Mouse (Mus musculus): ENCODE measurements around the gene Emx2.

Gene Emx2

DNA sequence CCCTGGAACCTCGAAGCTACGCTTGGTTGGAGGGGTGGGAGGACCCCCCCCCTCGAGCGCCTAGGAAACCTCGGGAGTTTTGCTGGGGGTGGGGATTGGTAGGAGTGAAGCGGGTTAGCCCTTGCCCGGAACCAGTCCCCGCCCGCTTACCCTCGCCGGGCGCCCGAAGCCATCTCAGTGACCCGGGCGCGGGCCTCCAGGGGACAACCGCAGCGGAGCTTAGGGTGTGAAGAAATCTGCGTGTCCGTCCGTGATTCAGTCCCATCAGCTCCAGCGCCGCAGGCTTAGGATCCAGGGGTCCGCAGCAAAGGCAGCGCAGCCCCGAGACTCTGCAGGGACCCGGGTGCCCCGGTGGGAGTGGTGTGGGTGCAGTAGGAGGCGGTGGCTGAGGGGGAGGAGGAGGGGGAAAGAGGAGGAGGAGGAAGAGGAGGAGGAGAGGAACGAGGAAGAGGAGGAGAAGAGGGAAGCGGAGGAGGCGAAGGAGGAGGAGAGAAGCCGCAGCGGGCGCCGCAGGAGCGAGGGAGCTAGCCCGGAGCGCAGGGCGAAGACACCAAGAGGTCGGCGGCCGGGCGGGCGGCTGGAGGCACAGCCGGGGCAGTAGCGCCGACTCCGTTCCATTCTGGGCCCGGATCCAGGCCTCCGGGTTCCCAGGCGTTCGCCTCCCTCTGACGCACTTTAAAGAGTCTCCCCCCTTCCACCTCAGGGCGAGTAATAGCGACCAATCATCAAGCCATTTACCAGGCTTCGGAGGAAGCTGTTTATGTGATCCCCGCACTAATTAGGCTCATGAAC, at the start of gene Emx2:
TSS of gene Emx2 (plus strand) at position 422 of the 792 bp plus-strand sequence.
- CTCF ChIA-PET, result interaction anchor here (0.7 kb wide), 2 partner anchors 11 to 27 kb away, joined by 3 to 12 read pairs; no protein-coding TSS in a partner anchor

DNA sequence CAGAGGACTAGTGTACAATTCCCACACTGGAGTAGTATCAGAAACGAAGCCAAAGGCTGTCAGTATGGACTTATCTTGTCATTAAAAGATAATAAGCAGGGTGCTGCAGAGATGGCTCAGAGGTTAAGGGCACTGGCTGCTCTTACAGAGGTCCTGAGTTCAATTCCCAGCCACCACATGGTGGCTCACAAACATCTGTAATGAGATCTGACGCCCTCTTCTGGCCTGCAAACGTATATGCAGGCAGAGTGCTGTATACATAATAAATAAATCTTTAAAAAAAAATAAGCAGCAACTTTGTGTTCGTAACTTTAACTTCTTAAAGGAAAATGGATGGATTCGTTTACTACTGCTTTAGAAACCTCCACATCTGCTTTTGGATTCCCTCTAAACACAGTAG, 44.0 kb upstream of the Emx2 start:
- CTCF ChIA-PET, result no interaction called here

DNA sequence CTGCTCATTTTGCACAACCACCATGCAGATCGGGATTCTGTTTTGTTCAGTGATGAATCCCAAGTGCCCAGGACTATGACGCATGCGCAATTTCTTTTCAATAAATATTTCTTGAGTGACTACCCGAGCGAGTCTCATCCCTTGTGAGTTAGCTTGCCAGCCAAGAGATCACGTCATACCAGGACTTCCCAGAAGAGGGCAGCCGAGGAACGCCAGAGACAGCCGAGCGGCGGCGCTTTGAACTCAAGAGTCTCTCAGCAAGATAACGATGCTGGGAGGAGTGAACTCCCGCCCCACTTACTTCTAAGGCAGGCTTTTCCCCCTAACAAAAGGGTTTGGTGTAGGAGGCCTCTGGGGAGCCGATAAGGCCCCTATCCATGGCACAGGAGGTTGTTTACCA, 40.1 kb upstream of the Emx2 start:
- CTCF ChIA-PET, result interaction anchor here (0.7 to 1.2 kb wide), 3 partner anchors 23 to 924 kb away, joined by 9 to 12 read pairs (median 9); no protein-coding TSS in a partner anchor

DNA sequence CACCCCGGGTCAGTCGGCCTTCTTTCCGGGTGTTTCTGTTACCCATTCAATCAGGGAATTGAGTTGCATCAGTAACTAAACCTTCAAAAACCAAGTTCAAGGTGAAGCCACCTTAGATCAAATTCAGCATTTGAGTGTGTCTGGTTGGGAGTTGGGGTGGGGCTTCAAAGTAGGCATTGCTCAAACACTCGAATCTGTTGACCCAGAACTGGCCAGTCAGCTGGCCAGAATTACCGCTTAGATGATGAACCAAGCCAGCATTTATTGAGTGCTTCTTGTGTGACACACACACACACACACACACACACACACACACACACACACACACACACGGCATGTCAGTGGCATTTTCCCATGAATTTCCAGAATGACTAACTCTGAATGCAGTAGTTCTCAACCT, 39.5 kb upstream of the Emx2 start:
- CTCF ChIA-PET, result interaction anchor here (0.7 kb wide), 1 partner anchor 674 kb away, joined by 12 read pairs; no protein-coding TSS in a partner anchor

DNA sequence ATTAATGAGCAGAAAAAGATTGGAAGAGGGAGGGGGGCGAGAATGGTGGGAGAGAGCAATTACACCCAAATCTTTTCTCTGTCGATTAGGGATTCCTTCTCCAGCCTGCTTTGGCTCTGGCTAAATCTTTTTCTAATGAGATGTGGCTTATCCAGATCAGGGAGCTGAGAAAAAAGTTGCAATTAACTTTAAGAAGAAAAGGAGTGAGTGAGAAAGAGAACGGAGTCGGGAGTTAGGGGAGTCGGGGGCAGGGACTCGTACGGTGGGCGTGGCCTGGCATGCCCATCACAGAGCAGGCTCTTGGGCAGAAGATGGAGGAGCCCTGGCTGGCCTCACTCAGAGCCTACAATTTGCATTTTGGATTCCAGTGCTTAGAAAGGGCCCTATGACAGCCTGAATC, 35.8 kb upstream of the Emx2 start:
- CTCF ChIA-PET, result no interaction called here

DNA sequence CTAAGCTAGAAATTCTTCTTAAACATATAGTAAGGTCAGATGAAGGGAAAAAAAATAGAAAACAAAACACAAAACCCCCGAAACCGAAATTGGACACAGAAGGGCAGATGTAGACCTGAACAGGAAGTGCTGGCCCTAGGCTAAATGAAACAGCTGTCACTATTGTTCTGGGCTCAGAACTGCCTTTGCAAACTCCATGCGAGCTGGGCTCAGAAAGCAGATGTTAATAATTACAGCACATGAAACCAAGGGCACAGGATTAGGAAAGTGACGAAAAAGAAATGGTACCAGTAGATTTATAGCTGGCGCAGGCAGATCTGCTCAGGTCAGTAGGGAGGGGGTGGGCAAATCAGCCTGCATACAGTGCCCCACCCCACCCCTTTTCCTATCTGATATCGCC, 34.5 kb upstream of the Emx2 start:
- CTCF ChIA-PET, result no interaction called here

DNA sequence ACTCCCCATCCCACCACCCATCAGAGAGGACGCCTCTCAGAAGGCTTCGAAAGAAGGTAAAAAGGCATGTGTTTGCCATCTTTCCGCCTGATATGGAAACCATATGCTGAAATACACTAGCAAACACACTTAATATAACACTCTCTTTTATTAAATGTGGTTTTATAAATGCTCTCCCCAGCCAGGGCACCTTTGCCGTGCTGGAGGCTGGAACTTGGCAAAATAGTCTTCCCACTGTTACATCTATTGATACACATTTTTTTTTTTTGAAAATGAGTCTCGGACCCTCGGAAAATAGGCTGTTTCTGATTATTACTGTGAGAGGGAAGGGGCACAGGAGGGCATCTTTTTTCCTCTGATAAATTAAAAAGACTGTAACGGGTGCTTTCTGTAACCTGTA, 33.2 kb upstream of the Emx2 start:
- CTCF ChIA-PET, result no interaction called here

DNA sequence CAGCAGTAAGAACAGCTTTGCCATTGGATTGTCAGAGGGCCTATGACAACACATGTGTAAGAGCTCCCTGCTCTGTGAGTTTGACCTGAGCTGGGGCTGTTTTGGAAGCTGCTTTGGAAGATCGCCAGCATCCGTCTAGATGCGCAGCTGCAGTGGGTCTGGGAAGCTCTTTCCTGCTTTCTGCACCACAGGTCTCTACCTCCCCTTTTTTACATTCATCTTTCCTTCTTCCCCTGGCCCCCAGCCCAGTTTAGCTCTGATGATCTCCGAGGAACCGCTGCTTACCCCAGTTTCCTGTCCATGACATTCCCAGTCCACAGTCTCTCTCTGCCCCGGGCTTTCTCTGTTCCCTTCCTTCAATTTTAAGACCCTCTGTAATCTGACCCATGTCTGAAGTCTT, 25.9 kb upstream of the Emx2 start:
- CTCF ChIA-PET, result interaction anchor here (0.5 kb wide), 2 partner anchors 315 to 802 kb away, joined by 3 to 6 read pairs; no protein-coding TSS in a partner anchor

DNA sequence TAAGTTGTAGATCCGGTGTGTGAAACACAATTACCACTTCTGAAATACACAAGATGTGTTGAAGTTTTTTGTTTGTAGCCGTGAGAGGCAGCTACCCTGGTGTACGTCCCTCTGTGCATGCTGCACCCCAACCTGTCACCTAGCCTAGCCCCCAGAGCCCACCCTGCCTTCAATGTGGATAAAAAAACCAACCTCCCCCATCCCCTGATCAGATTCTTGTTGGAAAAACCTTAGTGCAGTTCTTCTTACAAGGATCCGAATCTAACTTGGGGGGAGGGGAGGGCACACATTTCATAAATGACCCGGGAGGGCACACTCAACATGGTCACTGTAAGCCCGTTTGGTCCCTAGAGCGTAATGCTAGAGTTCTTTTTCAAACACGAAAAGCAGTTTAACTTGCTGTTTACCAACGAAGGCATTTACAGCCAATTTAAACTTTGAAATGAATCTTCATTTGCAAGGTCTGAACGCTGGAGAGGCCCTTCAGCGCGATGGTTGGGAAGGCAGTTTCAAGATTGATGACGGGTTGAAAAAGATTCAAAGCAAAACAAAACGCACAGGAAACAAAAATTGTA, 7.5 kb upstream of the Emx2 start:
- CTCF ChIA-PET, result no interaction called here

DNA sequence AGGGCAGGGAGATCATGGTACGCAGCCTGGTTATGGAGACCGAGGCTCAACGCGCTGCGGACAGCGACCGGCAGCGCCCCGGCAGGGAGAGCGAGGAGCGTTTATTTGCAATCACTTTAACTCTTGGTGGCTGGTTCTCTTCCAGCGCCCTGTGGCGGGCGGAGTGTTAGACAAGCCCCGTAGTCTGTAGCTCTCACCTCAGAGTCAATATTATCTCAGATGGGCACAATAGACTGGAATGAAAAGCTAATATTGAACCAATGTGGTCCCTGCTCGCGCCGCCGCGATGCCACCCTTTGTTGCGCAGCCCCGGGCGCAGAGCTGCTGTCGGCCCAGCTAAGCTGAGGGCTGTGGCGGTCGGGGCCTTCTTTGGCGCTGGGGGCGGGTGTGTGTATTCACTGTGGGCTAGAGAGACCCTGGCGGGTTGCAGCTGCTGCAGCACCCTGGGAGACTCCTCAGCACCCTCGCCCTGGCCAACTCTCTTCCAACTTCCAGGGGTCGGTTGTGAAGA, 6.7 kb upstream of the Emx2 start:
- CTCF ChIA-PET, result interaction anchor here (0.6 kb wide), 2 partner anchors 452 to 809 kb away, joined by 5 to 8 read pairs; no protein-coding TSS in a partner anchor

DNA sequence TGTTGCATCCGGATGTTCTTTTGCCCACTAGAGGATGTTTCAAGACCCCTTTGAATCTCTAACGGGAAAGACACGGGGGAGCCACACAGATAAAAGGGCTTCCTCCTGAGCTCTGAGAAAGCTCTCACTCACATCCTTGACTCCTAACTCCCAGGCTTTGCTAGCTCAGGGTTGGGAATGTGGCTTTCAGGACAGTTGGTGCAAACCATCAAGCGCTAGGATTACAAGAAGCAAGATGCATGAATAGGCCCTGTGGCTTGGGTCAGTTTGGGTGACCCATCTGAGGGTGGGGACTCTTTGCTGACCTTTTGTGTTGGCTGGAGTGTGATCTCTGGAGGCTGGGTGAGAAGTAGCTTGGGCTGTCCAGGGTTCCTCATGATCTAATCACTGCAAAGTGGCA, 5.9 kb upstream of the Emx2 start:
- CTCF ChIA-PET, result interaction anchor here (0.6 kb wide), 2 partner anchors 451 to 808 kb away, joined by 5 to 8 read pairs; no protein-coding TSS in a partner anchor

DNA sequence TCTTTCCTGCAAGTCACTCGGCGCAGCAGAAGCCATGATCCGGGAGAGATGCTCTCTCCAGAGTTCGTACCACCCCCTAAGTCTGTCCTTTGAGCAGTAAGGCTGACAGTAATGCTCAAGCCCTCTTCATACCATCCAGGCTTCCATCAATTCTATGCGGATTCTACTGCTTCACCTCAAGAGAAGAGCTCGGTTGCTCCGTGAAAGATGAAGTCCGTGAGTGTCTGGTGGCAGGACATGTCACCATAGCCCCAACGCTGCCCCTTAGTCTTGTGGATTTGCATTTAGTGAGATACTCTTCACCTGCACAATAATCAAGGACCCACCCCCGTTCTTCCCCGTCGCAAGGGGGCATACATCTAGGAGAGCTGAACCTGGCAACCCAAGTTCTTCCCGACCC, 4.6 kb upstream of the Emx2 start:
- CTCF ChIA-PET, result no interaction called here

DNA sequence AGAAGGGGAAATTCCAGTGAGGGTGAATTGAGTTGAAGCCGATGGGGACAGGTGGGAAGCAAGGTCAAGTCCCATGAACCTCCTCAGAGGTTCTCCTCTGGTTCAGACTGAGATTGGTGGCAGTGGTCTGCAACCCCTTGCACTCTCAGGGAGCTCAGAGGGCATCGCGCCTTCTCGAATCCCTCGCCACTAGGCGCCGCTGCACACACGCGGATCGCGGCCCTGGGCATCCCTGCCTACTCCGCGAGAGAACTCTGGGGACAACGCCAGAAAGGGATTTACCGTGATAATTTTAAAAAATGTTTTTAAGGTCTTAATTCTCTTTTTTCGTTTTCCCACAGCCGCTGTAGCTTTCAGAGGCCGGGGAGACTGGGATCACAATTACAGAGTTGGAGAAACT, 4.0 kb upstream of the Emx2 start:
- CTCF ChIA-PET, result interaction anchor here (0.6 kb wide), 1 partner anchor 1531 kb away, joined by 3 read pairs; no protein-coding TSS in a partner anchor

DNA sequence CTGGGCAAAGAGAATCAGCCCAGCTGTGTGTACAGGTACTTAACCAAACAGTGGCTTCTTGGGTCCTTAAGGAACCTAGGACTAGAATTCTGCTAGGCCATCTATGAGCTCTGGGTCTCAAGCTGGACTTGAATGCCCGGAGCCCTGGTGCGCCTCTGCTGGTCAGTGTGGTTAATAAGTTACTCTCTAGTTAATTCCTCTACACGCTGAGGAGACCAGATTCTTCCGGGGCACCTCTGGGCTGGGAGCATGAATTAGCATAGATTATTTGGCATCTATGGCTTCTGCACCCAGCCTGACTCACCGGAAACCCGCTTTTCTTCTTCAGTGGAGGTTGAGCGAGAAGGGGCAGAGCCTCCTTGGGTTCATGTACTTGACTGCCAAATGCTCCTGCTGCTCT, 2.5 kb upstream of the Emx2 start:
- CTCF ChIA-PET, result interaction anchor here (0.6 kb wide), 1 partner anchor 20 kb away, joined by 3 read pairs; no protein-coding TSS in a partner anchor

DNA sequence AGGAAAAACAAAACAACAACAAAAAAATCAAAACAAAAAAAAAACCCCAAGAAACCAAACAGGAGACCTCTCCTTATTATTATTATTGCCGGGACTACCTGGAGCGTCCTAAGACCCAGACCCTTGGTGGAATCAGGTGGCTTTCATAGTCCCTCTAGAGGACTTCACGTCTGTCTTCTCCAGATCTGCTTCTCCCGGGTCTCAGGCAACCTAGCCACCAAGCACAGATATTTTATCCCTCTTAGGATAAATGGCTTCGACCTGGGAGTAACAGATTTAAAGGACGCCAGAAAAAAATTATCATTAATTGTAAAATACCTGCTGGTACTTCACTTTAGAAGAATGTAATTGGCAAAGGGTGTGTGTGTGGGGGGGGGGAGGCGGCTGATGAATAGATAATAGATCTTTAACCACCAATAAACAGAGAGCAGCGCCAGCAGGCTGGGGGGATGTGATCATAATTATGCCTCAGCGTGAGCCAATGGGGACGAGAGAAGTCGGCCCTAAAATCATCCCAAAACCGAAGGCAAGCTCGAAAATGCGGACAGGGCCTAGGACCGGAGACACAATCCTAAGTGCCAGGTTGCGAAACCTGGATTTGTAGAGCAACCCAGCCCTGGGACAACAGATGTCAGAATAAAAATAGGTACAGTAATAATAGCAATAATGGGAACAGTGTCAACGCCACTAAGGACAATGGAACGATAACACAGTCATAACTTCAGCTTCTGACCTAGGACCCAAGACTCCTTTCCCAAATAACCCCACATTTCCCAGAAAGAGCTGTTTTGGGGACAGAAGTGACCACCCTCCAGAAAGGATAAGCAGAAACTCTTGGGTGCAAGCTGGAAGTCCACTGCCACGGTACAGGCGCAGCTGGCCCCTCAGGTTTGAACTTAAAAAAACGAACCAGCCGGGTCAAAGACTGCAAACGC, 894 bp upstream of the Emx2 start:
- CTCF ChIA-PET, result interaction anchor here (0.7 kb wide), 2 partner anchors 10 to 26 kb away, joined by 3 to 12 read pairs; no protein-coding TSS in a partner anchor

DNA sequence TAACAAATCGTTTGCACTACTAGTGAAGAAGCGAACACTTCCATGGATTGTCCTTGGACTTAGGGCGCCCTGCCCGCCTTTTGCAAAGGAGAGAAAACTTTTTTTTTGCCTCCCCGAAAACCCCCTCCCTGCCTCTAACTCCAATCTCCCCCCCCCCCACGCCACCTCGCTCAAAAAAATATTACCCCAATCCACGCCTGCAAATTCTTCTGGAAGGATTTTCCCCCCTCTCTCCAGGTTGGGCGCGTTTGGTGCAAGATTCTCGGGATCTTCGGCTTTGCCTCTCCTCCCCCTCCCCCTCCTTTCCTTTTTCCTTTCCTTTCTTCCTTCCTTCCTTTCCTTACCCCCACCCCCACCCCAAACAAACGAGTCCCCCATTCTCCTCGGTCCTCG, 567 bp downstream of the Emx2 start:
- CTCF ChIA-PET, result no interaction called here

DNA sequence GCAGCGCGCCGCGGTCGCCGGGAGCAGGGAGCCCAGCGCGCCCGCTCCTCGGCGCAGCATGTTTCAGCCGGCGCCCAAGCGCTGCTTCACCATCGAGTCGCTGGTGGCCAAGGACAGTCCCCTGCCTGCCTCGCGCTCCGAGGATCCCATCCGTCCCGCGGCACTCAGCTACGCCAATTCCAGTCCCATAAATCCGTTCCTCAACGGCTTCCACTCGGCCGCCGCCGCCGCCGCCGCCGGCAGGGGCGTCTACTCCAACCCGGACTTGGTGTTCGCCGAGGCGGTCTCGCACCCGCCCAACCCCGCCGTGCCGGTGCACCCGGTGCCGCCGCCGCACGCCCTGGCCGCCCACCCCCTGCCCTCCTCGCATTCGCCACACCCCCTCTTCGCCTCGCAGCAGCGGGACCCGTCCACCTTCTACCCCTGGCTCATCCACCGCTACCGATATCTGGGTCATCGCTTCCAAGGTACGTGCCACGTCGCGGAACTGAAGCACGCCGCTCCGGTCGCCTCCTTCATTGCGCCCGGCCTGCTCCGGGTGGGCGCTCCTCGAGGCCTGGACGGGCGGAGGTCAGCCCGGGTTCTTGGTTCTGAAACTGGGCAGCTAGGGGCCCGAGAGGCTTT, 1.1 kb downstream of the Emx2 start:
- CTCF ChIA-PET, result no interaction called here

DNA sequence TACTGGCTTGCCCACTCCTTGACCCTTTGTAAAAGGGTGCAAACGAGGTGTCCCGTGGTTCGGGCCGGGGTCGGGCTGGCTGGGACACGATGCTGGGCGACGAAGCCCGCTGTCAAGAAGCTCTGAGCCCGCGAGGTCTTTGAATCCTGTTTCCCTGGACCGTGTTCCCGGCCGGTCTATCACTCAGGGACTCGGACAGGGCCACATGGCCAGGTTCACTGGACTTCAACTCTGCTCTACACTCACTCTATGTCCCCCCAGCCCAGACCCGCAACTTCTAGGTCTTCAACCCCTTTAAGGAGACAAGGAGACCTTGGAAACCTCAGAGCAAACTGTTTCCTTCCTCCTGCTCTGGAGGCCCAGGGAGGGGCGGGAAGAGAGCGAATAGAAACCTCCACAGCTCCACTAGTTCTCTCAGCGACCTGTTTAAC, 1.7 kb downstream of the Emx2 start:
- CTCF ChIA-PET, result no interaction called here

DNA sequence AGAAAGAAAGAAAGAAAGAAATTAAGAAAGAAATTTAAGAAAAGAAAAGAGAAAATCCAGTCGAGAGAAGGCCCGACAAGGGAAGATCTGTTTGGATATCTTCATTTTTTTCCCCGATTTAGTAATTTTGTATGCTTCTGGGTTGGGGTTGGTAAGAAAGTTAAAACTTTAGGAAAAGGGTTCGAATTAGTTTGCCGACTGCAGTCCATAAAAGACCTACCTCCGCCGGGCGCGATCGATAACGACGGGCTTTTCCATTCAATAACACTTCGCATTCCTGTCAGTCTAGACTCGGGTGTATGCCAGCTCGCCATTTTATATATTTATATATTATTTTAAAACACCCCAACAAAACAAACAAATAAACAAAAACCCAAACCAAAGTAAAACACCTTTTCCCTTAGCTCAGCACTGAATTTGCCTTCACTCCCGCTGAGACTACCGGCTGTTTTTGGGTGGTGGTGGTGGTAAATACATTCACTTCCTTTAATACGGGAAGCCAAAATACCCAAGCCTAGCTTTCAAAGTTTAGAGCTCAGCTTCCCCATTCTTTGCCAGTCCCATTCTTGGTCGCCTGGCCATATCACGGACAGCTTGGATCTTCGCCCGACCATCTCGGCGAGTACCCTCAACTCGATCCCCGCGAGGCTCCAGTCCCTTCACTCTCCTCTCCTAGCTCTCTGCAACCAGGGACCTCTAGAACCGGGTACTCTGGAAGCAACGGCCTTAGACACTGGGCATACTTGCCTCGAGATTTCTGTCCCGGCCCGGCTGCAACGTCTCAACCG, 2.4 kb downstream of the Emx2 start:
- CTCF ChIA-PET, result no interaction called here

All from spleen, embryonic (tissue).